Mouse (Mus musculus) splenic B cell, adult 2 months (primary cell): Measurements from ENCODE around the gene Ddx23.

Source experiments
- DNase-seq: peaks from one replicate; pipeline ENCODE4 v3.0.0-alpha.2; 2011; ENCODE audit warnings: low read depth, low spot score
- H3K27me3 ChIP-seq: 2 replicates; pipeline ENCODE4 v1.6.1; 2012; ENCODE audit warnings: mild to moderate bottlenecking, low read length, moderate library complexity, mixed read lengths; ENCODE audit not compliant: control insufficient read depth, poor library complexity, insufficient read depth, severe bottlenecking
- H3K36me3 ChIP-seq: 2 replicates; pipeline ENCODE4 v1.6.1; 2012; ENCODE audit warnings: mild to moderate bottlenecking, low read length, moderate library complexity, mixed read lengths; ENCODE audit not compliant: control insufficient read depth, poor library complexity, insufficient read depth, severe bottlenecking

The Ddx23 gene

GRCm38 (mm10) chr15:98680660-98681059 lies 18.0 kb upstream of the Ddx23 start:
- Histone ChIP-seq H3K27me3 (no peaks in the 10 kb centered on the region; the same call in 1 of the 2 replicates), H3K36me3 (no peaks in the 10 kb centered on the region)
- DNase-seq = no peak

GRCm38 (mm10) chr15:98677977-98678376 lies 15.3 kb upstream of the Ddx23 start:
- Histone ChIP-seq H3K27me3 (peaks cover 4% of the 10 kb centered on the region), H3K36me3 (no peaks in the 10 kb centered on the region)
- no peak for DNase-seq

- Histone ChIP-seq H3K36me3 (no peaks in the 10 kb centered on the region), H3K27me3 (peaks cover 4% of the 10 kb centered on the region)
- DNase-seq = peak; percentile 68
These were observed 14.4 kb upstream of the Ddx23 start, which contains the start of gene Rnd1 for GRCm38 (mm10) chr15:98676940-98677728. TSS of gene Rnd1 (minus strand) at chr15:98677461.

DNA sequence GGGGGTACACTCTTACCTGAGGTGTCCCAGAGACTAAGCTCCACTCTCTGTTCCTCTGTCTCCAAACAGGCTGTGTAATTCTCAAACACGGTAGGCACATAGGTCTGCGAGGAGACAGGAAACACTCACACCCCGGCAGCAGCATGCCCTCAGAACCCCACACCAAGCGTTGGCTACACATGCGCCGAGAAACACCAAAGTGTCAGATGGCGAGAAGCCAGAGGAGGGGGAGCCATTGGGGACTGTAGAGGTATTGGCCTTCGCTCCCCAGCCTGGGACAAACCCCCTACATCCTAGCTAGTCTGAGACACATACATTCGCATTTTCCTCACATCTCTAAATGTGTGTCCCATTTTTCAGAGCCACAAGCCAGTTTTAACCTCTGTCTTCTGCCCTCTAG lies 13.8 kb upstream of the Ddx23 start:
- H3K36me3 ChIP-seq = no peaks in the 10 kb centered on the region
- peak; percentile 20 for DNase-seq
- H3K27me3 ChIP-seq = peaks cover 4% of the 10 kb centered on the region

- no peak for DNase-seq
- H3K36me3 ChIP-seq = no peaks in the 10 kb centered on the region
- peaks cover 4% of the 10 kb centered on the region for H3K27me3 ChIP-seq
These were observed 13.0 kb upstream of the Ddx23 start for GRCm38 (mm10) chr15:98675634-98676250.

DNA sequence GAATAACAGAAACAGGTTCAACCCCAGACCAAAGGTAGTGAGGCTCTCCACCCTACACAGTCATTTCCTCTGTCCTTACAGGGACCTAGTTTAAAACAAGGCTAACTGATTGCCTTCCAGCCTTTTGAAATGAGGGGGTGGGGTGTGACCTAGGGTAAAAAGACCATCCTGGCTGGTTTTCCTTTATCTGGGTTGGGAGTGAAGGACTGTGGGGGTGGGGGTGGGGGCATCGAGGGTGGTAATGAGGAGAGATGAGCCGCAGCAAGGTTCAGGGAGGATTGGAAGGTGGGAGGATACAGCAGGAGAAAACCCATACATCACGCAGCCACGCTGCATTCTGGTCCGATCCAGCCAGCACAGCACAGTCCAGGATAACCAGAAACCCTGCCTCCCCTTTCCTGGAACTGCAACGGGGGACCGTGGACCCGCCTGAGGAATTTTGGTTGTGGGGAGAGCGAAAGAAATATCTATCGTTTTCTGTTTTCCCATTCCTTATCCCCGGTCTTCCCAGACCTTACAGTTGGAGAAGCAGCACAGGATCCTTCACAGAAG lies 12.4 kb upstream of the Ddx23 start:
- H3K36me3 ChIP-seq = no peaks in the 10 kb centered on the region
- H3K27me3 ChIP-seq = peaks cover 4% of the 10 kb centered on the region
- DNase-seq = no peak

- DNase-seq = no peak
- peaks cover 4% of the 10 kb centered on the region for H3K27me3 ChIP-seq
- no peaks in the 10 kb centered on the region for H3K36me3 ChIP-seq
These were observed 11.7 kb upstream of the Ddx23 start for GRCm38 (mm10) chr15:98674284-98674993.

- Histone ChIP-seq H3K27me3 (peaks cover 4% of the 10 kb centered on the region), H3K36me3 (no peaks in the 10 kb centered on the region)
- no peak for DNase-seq
These were observed 11.0 kb upstream of the Ddx23 start for GRCm38 (mm10) chr15:98673732-98674131.

DNA sequence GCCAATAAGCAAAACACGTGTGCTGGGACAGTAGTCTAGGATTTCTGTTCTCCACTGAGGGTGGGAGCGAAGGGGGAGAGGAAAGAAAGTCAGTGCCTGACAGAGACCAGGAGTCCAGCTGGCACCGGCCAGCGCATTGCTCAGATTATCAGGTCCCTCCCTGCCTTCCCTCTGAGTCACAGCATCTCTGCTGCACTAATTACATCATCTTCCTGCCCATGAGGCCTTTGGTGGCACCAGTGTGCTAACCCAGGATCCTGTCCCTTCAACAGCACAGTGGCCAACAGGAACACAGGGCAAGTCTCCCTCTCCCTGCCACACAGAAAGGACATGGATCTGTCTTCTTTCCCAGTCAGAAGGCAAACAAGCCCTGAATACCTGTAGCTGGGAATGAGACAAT lies 9.9 kb upstream of the Ddx23 start:
- no peaks in the 10 kb centered on the region for H3K36me3 ChIP-seq
- peaks cover 4% of the 10 kb centered on the region for H3K27me3 ChIP-seq
- DNase-seq = no peak

DNA sequence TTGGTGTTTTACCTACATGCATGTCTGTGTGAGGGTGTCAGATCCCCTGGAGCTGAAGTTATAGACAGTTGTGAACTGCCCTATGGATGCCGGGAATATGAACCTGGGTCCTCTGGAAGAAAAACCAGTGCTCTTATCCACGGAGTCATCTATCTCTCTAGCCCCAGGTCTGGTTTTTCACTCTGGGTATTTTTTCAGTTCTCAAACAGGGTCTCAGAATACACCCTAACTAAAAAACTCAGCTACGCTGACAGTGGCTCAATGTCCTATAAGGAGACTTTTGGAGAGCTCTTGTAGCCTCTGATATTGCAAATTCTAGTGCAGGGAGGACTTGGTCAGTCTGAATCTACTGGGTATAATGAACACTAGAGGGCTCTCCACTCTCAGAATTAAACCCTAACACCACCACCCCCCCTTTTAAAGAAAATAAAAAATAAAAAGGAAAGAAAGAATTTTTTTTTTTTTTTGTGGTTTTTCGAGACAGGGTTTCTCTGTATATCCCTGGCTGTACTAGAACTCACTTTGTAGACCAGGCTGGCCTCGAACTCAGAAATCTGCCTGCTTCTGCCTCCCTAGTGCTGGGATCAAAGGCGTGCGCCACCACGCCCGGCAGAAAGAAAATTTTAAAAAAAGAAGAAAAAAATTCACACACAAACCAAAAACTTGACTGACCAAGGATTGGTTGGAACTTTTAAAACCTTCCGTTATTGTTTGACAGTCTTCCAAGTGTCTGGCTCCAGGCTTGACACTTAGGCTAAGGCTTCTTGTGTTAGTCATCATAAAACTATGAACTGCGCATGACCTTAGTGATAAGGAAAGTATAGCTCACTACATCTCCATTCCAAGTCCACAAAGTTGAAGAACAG lies 1.6 kb upstream of the Ddx23 start:
- Histone ChIP-seq H3K27me3 (no peaks in the 10 kb centered on the region), H3K36me3 (no peaks in the 10 kb centered on the region)
- peak; percentile 66 for DNase-seq

DNA sequence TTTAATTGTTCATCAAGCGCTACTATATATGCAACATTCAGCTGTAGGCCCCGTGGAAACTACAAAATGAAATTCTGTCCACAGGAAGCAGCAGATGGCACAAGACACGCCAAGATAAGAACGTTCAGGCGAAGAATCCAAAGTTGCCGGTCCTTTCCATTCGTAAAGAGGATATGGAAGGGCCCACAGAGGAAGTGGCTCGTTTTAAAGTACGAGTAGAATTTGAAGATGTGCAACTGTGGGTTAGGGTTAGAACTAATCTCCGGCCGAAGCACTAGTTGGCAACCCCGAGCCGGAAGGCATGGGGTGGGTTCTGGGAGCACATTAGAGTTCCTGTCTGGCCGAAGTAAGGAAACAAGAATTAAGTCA lies 512 bp downstream of the Ddx23 start:
- Histone ChIP-seq H3K36me3 (peaks cover 12% of the 10 kb centered on the region; the same call in 1 of the 2 replicates), H3K27me3 (no peaks in the 10 kb centered on the region)
- peak; percentile 66 for DNase-seq

DNA sequence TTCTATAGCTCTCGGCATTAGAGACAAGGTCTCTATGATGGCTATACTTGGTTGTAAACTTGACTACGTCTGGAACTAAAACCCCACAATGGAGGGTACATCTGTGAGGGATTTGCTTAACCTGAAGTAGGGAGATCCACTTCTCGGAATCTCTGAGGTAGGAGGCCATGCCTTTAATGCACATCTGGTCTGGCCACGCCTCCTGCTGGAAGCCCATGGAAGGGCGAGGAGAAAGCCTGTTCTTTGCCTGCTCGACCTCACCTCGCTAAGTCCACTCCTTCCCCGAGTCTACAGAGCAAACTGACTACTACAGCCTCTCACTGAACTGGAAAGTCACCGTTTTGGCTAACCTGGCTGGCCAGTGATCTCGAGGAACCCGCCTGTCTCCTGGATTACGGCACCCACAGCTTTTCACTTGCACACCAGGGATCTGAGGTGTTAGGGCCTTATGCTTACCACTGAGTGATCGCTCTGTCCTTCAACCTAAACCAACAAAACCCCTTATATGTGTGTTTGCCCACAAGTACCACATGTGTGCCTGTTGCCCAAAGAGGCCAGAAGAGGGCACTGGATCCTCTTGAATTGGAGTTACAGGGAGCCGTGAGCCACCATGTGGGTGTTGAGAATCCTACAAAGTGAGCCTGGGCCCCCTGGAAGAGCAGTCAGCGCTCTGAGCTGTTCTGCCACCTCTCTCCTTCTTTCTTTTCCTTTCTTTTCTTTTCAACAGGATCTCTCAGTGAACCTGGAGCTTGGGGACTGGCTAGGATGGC lies 5.5 kb downstream of the Ddx23 start:
- H3K27me3 ChIP-seq = no peaks in the 10 kb centered on the region
- no peak for DNase-seq
- peaks cover 24% of the 10 kb centered on the region for H3K36me3 ChIP-seq

GRCm38 (mm10) chr15:98652174-98652573 lies 10.5 kb downstream of the Ddx23 start:
- Histone ChIP-seq H3K27me3 (no peaks in the 10 kb centered on the region), H3K36me3 (peaks cover 24% of the 10 kb centered on the region)
- DNase-seq = no peak
